Mouse (Mus musculus): ENCODE measurements around the gene Skor1.
A peak's percentile ranks its signal among the peaks of the same experiment; 100 is the strongest.

The Skor1 gene

DNA sequence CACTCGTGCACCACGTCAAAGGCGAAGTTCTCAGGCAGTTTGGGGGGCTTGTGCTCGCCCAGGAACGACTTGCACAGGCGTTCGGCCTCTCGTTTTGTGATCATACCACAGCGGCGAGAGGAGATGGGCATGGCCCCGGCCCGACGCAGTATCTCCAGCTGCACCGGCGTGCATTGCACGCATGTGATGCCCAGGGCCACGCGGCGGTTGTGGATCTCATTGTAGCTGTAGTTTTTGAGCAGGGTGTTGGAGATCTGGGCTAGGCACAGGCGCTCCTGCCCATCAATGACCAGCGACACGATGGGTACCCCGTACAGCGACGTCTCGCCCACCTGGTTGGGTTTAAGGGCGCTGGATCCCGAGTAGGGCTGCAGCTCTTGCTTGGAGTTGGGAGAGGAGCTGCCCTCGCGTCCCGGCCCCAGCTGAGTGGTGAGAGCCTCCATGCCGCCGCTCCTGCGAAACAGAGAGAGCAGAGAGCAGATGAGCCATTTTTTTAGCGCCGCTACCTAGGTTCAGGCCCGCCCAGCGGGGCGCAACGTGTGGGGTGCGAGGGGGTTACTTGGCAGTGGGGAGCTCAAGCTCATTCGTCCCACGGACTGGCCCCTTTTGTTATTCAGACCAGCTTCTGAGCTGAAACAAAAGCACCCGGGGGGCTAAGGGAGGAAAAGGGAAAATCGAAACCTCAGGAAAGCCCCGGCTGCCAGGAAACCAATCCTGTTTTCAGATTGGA, 2.5 kb downstream of the Skor1 start:
- Histone ChIP-seq H3K9me3 (ENCODE audit: low read length) (no peaks in the 10 kb centered on the region), H3K36me3 (ENCODE audit: insufficient read depth, low read length) (no peaks in the 10 kb centered on the region), H3K4me3 (replicated peaks; ENCODE audit: low read length) (peak overlapping the region; percentile 69), H3K4me1 (replicated peaks; ENCODE audit: low read depth, low read length) (peaks cover 83% of the 10 kb centered on the region), H3K27me3 (ENCODE audit: insufficient read depth, low read length) (peaks cover 98% of the 10 kb centered on the region)
- no peak for TF ChIP-seq NANOG (IDR thresholded peaks at IDR 0.05; ENCODE audit: borderline replicate concordance, low read length)
- no peak; the same call in 1 of the 2 replicates for TF ChIP-seq POU5F1 (IDR thresholded peaks at IDR 0.05; ENCODE audit: borderline replicate concordance, low read length)
- no peak for TF ChIP-seq CTCF (conservative IDR thresholded peaks at IDR 0.05; ENCODE audit: low read length)

DNA sequence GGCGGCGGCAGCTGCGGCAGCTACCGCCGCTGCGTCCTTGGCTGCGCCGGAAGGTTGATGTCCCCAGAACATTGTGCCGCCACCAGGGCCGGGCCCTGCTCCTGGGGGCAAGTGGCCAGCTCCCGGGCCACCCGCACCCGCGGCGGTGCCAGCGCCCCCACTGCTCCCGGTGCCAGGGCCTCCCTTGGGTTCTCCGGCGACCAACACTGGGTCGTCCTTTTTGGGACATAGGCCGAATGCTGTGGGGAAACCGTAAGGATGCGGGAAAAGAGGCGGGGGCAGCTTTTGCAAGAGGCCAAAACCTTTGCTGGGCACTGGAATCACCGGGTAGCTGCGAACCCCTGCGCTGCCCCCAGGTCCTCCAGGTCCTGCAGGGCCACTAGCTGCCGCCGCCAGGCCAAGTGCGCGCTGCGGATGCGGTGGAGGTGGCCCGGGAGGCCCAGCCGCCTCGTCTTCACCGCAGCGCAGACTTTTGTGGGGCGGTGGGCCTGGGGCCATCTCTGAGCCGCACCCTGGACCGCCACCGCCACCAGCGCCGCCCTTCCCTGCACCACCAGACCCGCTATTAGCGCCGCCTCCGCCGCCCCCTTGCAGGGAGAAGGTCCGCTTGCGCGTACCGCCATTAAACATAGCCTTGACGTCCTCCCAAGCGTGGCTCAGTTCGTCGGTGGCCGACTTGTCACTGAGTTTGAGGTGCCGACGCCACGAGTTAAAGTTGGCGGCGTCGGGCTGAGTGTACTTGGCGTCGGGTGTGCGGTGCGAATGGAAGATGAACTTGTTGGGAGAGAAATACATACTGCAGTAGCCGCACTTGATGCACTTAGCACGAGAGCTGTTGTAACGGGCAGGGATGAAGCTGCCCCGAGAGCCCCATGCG, 3.3 kb downstream of the Skor1 start:
- H3K4me3 ChIP-seq (replicated peaks; ENCODE audit: low read length) = peak overlapping the region; percentile 69
- H3K9me3 ChIP-seq (ENCODE audit: low read length) = no peaks in the 10 kb centered on the region
- peaks cover 84% of the 10 kb centered on the region for H3K4me1 ChIP-seq (replicated peaks; ENCODE audit: low read depth, low read length)
- no peak for TF ChIP-seq POU5F1 (IDR thresholded peaks at IDR 0.05; ENCODE audit: borderline replicate concordance, low read length)
- no peak for TF ChIP-seq CTCF (conservative IDR thresholded peaks at IDR 0.05; ENCODE audit: low read length)
- TF ChIP-seq NANOG (IDR thresholded peaks at IDR 0.05; ENCODE audit: borderline replicate concordance, low read length) = no peak
- peaks cover 98% of the 10 kb centered on the region for H3K27me3 ChIP-seq (ENCODE audit: insufficient read depth, low read length)
- no peaks in the 10 kb centered on the region for H3K36me3 ChIP-seq (ENCODE audit: insufficient read depth, low read length)

DNA sequence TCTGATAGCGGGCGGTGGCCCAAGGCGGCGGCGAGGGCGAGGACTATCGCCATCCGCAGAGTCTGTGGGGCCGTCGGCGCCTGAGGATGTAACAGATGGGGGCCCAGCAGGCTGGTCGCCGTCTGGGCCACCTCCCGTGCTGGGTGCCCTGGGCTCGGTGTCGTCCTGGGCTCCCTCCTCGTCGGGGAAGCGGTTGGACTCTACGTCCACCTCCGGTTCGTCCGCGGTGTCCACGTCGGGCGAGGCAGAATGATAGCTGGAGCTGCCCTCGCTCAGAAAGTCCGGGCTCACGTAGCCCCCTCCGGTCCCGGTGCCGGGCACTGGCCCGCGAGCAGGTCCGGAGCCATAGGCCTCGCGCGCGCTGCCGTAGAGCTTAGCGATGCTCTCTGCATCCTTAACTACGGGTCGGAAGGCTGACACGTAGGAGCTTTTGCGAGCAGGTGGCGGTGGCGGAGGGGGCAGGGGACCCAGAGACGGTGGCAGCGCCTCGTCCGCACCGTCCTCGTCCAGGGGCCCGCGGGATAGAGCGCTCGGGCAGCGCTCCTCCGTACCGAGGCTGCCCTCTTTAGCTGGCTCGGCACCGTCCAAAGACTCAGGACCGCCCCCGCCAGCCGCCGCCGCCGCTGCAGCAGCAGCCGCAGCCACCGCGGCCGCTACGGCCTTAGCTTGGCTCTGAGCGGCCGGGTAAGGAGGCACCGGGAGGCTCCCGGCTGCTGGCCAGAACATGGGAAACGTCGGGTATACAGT, 4.1 kb downstream of the Skor1 start:
- TF ChIP-seq CTCF (conservative IDR thresholded peaks at IDR 0.05; ENCODE audit: low read length) = no peak
- no peak for TF ChIP-seq NANOG (IDR thresholded peaks at IDR 0.05; ENCODE audit: borderline replicate concordance, low read length)
- TF ChIP-seq POU5F1 (IDR thresholded peaks at IDR 0.05; ENCODE audit: borderline replicate concordance, low read length) = no peak

DNA sequence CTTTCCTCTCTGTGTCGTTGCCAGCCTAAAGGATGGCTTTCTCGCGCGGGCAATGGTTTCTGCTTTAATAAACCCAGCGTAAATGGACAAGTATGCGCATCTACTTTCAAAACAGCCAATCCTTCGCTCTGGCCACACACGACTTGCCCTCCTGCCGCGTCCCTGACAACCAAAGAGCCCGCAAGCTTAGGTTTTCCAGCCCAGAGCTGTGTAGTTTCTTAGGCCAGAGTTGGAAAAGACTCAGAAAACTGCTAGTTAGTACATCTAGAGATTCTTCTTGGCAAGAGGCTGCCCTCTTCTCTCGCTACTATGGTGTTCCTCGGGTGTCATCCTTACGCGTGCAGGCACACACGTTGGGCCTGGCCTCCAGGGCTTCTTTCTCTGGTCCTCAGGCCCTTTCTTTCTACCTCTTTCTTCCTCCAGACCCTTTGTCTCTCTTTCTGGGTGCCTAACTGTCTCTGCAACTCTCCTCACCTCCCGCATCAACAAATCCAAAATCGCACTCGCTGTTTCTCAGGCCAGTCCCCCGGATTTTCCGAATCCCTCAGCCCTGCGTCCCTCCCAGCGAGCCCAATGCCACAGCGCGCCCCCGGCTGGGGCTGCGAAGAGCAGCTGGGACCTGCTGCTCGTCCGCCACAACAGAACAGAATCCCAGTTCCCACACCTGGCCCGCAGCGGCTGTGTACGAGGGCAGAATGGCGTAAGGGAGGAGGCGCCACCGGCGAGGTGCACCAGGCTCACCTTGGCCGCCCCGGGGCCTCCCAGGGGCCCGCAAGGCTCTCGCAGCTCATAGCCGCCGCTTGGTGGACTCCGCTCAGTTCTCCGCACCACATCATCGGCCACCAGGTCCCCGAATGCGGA, 4.9 kb downstream of the Skor1 start:
- no peaks in the 10 kb centered on the region for H3K36me3 ChIP-seq (ENCODE audit: insufficient read depth, low read length)
- H3K9me3 ChIP-seq (ENCODE audit: low read length) = no peaks in the 10 kb centered on the region
- peak overlapping the region; percentile 69 for H3K4me3 ChIP-seq (replicated peaks; ENCODE audit: low read length)
- H3K27me3 ChIP-seq (ENCODE audit: insufficient read depth, low read length) = peaks cover 98% of the 10 kb centered on the region
- TF ChIP-seq NANOG (IDR thresholded peaks at IDR 0.05; ENCODE audit: borderline replicate concordance, low read length) (no peak), CTCF (conservative IDR thresholded peaks at IDR 0.05; ENCODE audit: low read length) (no peak), POU5F1 (IDR thresholded peaks at IDR 0.05; ENCODE audit: borderline replicate concordance, low read length) (no peak)
- H3K4me1 ChIP-seq (replicated peaks; ENCODE audit: low read depth, low read length) = peaks cover 90% of the 10 kb centered on the region

More for the DNA sequence above, 4.1 kb downstream of the Skor1 start:
- Histone ChIP-seq H3K36me3 (ENCODE audit: insufficient read depth, low read length) (no peaks in the 10 kb centered on the region), H3K27me3 (ENCODE audit: insufficient read depth, low read length) (peaks cover 98% of the 10 kb centered on the region), H3K4me3 (replicated peaks; ENCODE audit: low read length) (peak overlapping the region; percentile 69), H3K9me3 (ENCODE audit: low read length) (no peaks in the 10 kb centered on the region), H3K4me1 (replicated peaks; ENCODE audit: low read depth, low read length) (peaks cover 87% of the 10 kb centered on the region)

DNA sequence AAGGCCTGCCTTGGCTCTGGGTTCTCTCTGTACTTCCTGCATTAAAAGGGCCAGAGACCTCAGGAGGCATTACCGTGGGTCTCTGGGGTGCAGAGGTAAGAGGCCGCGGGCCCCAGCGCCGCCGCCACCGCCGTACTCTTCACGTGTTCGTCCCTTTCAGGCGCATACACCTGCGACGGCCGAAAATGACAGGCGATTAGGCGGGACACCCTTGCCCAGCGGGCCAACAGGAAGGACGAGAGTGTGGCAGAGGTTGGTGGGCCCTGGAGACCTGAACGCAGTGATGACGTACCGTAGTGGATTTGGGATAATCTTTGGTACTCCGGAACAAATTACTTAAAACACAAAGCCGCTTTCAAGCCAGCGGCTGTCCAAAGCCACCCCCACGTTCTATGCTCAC, 5.5 kb downstream of the Skor1 start:
- no peaks in the 10 kb centered on the region for H3K36me3 ChIP-seq (ENCODE audit: insufficient read depth, low read length)
- no peaks in the 10 kb centered on the region for H3K9me3 ChIP-seq (ENCODE audit: low read length)
- peaks cover 99% of the 10 kb centered on the region for H3K27me3 ChIP-seq (ENCODE audit: insufficient read depth, low read length)
- TF ChIP-seq NANOG (IDR thresholded peaks at IDR 0.05; ENCODE audit: borderline replicate concordance, low read length) (no peak), POU5F1 (IDR thresholded peaks at IDR 0.05; ENCODE audit: borderline replicate concordance, low read length) (no peak), CTCF (conservative IDR thresholded peaks at IDR 0.05; ENCODE audit: low read length) (no peak)
- H3K4me3 ChIP-seq (replicated peaks; ENCODE audit: low read length) = peak overlapping the region; percentile 60; the same call in 1 of the 2 replicates
- peaks cover 93% of the 10 kb centered on the region for H3K4me1 ChIP-seq (replicated peaks; ENCODE audit: low read depth, low read length)

DNA sequence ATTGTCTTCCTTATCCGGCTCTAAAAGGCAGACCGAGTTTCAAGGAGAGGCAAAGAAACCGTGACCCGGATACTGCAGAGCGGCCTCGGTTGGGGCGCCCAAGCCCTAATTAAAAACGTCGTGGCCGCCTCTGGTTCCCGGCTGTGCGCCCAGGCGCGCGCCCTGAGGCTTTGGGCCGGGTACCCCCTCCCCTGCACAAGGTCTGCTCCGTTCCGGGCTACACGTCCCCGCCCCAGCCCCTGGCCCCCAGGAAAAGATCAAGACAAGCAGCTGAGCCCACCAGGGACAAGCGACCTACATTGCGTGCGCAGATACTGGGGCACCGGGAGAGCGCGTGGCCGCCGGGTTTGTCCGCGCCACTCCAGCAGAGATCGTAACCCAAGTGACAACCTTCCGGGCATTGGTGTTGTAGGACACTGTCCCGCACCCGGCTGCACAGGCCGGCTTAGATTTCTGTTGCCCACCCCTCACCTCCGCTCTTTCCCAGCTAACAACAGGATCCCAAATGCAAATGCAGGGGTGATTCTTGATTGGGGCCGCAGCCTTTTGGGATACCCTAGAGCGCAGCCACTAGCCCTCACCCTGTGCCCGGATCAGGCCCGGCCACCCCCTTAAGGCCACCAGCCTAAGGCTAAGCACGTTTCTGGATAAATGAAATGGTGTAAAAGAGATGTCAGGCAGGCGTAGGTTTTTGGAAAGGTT, 6.3 kb downstream of the Skor1 start:
- Histone ChIP-seq H3K4me3 (replicated peaks; ENCODE audit: low read length) (peak overlapping the region; percentile 60), H3K4me1 (replicated peaks; ENCODE audit: low read depth, low read length) (peaks cover 93% of the 10 kb centered on the region), H3K27me3 (ENCODE audit: insufficient read depth, low read length) (peaks cover 99% of the 10 kb centered on the region), H3K9me3 (ENCODE audit: low read length) (no peaks in the 10 kb centered on the region), H3K36me3 (ENCODE audit: insufficient read depth, low read length) (no peaks in the 10 kb centered on the region)
- no peak for TF ChIP-seq CTCF (conservative IDR thresholded peaks at IDR 0.05; ENCODE audit: low read length)
- TF ChIP-seq NANOG (IDR thresholded peaks at IDR 0.05; ENCODE audit: borderline replicate concordance, low read length) = no peak
- no peak for TF ChIP-seq POU5F1 (IDR thresholded peaks at IDR 0.05; ENCODE audit: borderline replicate concordance, low read length)
